Mouse (Mus musculus) limb, embryonic 15.5 days (tissue): ENCODE results near the gene Ubr3. TPM values are rescaled to one million over a fixed set of nuclear protein-coding genes. Genes with fewer than 3 reads are reported as not detected.
"Not testable (repeated sequence)": the region's sequence is repeated elsewhere in the genome, so short reads cannot be mapped to it uniquely, and the experiment has no call there.

Source experiments
- ATAC-seq: fragments of 200-750 bp; cut with Nextera tagmentation; 2 replicates; pipeline ENCODE4 v1.8.0; 2017; ENCODE audit warnings: low read depth, moderate TSS enrichment; ENCODE audit not compliant: insufficient number of reproducible peaks, low FRiP score, low TSS enrichment
- H3K27ac ChIP-seq: fragments of 300-500 bp; sonication (generic); 2 replicates; pipeline ENCODE4 v1.5.1; 2015; ENCODE audit warnings: moderate library complexity, mild to moderate bottlenecking, inconsistent platforms
- H3K27me3 ChIP-seq: fragments of 300-500 bp; sonication (generic); 2 replicates; pipeline ENCODE4 v1.6.1; 2015; ENCODE audit warnings: inconsistent platforms
- H3K36me3 ChIP-seq: fragments of 300-500 bp; sonication (generic); 2 replicates; pipeline ENCODE4 v1.6.1; 2015; ENCODE audit warnings: inconsistent platforms
- H3K4me1 ChIP-seq: fragments of 300-500 bp; sonication (generic); 2 replicates; pipeline ENCODE4 v1.6.1; 2015; ENCODE audit warnings: inconsistent platforms
- H3K4me2 ChIP-seq: fragments of 300-500 bp; sonication (generic); 2 replicates; pipeline ENCODE4 v1.6.1; 2015; ENCODE audit warnings: mild to moderate bottlenecking, inconsistent platforms
- H3K4me3 ChIP-seq: fragments of 300-500 bp; sonication (generic); 2 replicates; pipeline ENCODE4 v1.5.1; 2015; ENCODE audit warnings: mild to moderate bottlenecking, inconsistent platforms
- H3K9ac ChIP-seq: fragments of 300-500 bp; sonication (generic); 2 replicates; pipeline ENCODE4 v1.6.1; 2015; ENCODE audit warnings: inconsistent platforms
- H3K9me3 ChIP-seq: fragments of 300-500 bp; sonication (generic); 2 replicates; pipeline ENCODE4 v1.6.1; 2016; ENCODE audit warnings: inconsistent platforms
- WGBS: fragments of 180-500 bp; shearing (Covaris S2); methylation state at CpG from one replicate; pipeline ENCODE4 v1.1.7; 2015; 5-methylcytosine and 5-hydroxymethylcytosine counted together
- polyA plus RNA-seq: library from polyadenylated mRNA; unstranded; fragments of >200 nt; fragmentation: Nextera tagmentation; extraction: Ambion mirVana; gene quantifications from 2 replicates; pipeline ENCODE4 v1.2.1, GENCODE M21; 2015

The Ubr3 gene
- polyA plus RNA-seq, 1 experiment from 2014 or later = 13.7 TPM

GRCm38 (mm10) chr2:69994082-69994736 is 97.2 kb downstream of the Ubr3 start:
- H3K4me2 ChIP-seq, H3K27me3 ChIP-seq, H3K4me3 ChIP-seq, H3K4me1 ChIP-seq, H3K27ac ChIP-seq, H3K9me3 ChIP-seq, ATAC-seq, H3K9ac ChIP-seq: not testable (repeated sequence)
- 84% methylated on average over 3 of the region's 3 CpGs for WGBS
- peaks cover 42% of the 10 kb centered on the region for H3K36me3 ChIP-seq

GRCm38 (mm10) chr2:69994779-69995178 is 97.7 kb downstream of the Ubr3 start:
- no peak for ATAC-seq
- Histone ChIP-seq H3K9me3 (no peaks in the 10 kb centered on the region), H3K27ac (no peak overlapping the region), H3K4me3 (no peak overlapping the region), H3K4me1 (no peaks in the 10 kb centered on the region), H3K27me3 (no peaks in the 10 kb centered on the region), H3K9ac (no peak overlapping the region), H3K36me3 (peaks cover 36% of the 10 kb centered on the region), H3K4me2 (no peak overlapping the region)
- 51% methylated on average over 2 of the region's 2 CpGs for WGBS

- no peaks in the 10 kb centered on the region for H3K27me3 ChIP-seq
- H3K4me3 ChIP-seq = no peak overlapping the region
- no peak for ATAC-seq
- no peak overlapping the region for H3K9ac ChIP-seq
- no peak overlapping the region for H3K27ac ChIP-seq
- WGBS = 94% methylated on average over 7 of the region's 7 CpGs
- no peak overlapping the region for H3K4me2 ChIP-seq
- H3K36me3 ChIP-seq = peaks cover 25% of the 10 kb centered on the region
- no peaks in the 10 kb centered on the region for H3K9me3 ChIP-seq
- no peaks in the 10 kb centered on the region for H3K4me1 ChIP-seq
Observed at GRCm38 (mm10) chr2:69999097-69999770, 102.2 kb downstream of the Ubr3 start.

GRCm38 (mm10) chr2:70000316-70000715 is 103.3 kb downstream of the Ubr3 start:
- H3K27ac ChIP-seq = no peak overlapping the region
- peaks cover 24% of the 10 kb centered on the region for H3K36me3 ChIP-seq
- ATAC-seq = no peak
- no peak overlapping the region for H3K9ac ChIP-seq
- H3K4me3 ChIP-seq = no peak overlapping the region
- H3K27me3 ChIP-seq = no peaks in the 10 kb centered on the region
- H3K4me2 ChIP-seq = no peak overlapping the region
- WGBS = 91% methylated on average over 6 of the region's 6 CpGs
- H3K4me1 ChIP-seq = no peaks in the 10 kb centered on the region
- H3K9me3 ChIP-seq = no peaks in the 10 kb centered on the region

GRCm38 (mm10) chr2:70006492-70006891 is 109.4 kb downstream of the Ubr3 start:
- no peak for ATAC-seq
- 91% methylated on average over 2 of the region's 2 CpGs for WGBS
- Histone ChIP-seq H3K4me2 (no peak overlapping the region), H3K4me1 (no peaks in the 10 kb centered on the region), H3K4me3 (no peak overlapping the region), H3K36me3 (peaks cover 17% of the 10 kb centered on the region), H3K27ac (no peak overlapping the region), H3K9ac (no peak overlapping the region), H3K27me3 (no peaks in the 10 kb centered on the region), H3K9me3 (no peaks in the 10 kb centered on the region)

GRCm38 (mm10) chr2:70012941-70013340 is 115.9 kb downstream of the Ubr3 start:
- H3K4me2 ChIP-seq = no peak overlapping the region
- no peaks in the 10 kb centered on the region for H3K9me3 ChIP-seq
- no peak overlapping the region for H3K9ac ChIP-seq
- H3K36me3 ChIP-seq = peaks cover 44% of the 10 kb centered on the region
- H3K4me1 ChIP-seq = 0 out of 2 replicates have a peak, but pooled peaks cover 2% of the 10 kb centered on the region
- no peak overlapping the region for H3K27ac ChIP-seq
- WGBS = 95% methylated on average over 8 of the region's 8 CpGs
- ATAC-seq = no peak
- no peaks in the 10 kb centered on the region for H3K27me3 ChIP-seq
- H3K4me3 ChIP-seq = no peak overlapping the region

GRCm38 (mm10) chr2:70018236-70018635 is 121.2 kb downstream of the Ubr3 start:
- Histone ChIP-seq H3K4me1 (0 out of 2 replicates have a peak, but pooled peaks cover 6% of the 10 kb centered on the region), H3K4me2 (no peak overlapping the region), H3K27ac (no peak overlapping the region), H3K9ac (no peak overlapping the region), H3K27me3 (no peaks in the 10 kb centered on the region), H3K4me3 (no peak overlapping the region), H3K36me3 (peaks cover 64% of the 10 kb centered on the region), H3K9me3 (no peaks in the 10 kb centered on the region)
- ATAC-seq = no peak
- 48% methylated on average over 6 of the region's 6 CpGs for WGBS

- H3K27ac ChIP-seq = no peak overlapping the region
- 88% methylated on average over 2 of the region's 2 CpGs for WGBS
- ATAC-seq = no peak
- H3K9ac ChIP-seq = no peak overlapping the region
- H3K4me3 ChIP-seq = no peak overlapping the region
- H3K36me3 ChIP-seq = peaks cover 35% of the 10 kb centered on the region
- H3K27me3 ChIP-seq = no peaks in the 10 kb centered on the region
- no peak overlapping the region for H3K4me2 ChIP-seq
- H3K9me3 ChIP-seq = no peaks in the 10 kb centered on the region
- no peaks in the 10 kb centered on the region for H3K4me1 ChIP-seq
Observed at GRCm38 (mm10) chr2:70024454-70024853, 127.4 kb downstream of the Ubr3 start.

GRCm38 (mm10) chr2:70025711-70026110 is 128.7 kb downstream of the Ubr3 start:
- Histone ChIP-seq H3K4me2 (no peak overlapping the region), H3K9me3 (no peaks in the 10 kb centered on the region), H3K27ac (no peak overlapping the region), H3K27me3 (no peaks in the 10 kb centered on the region), H3K4me3 (no peak overlapping the region), H3K36me3 (peaks cover 31% of the 10 kb centered on the region), H3K4me1 (no peaks in the 10 kb centered on the region), H3K9ac (no peak overlapping the region)
- ATAC-seq = no peak
- WGBS = 90% methylated on average over 5 of the region's 5 CpGs

GRCm38 (mm10) chr2:70031472-70031871 is 134.4 kb downstream of the Ubr3 start:
- no peaks in the 10 kb centered on the region for H3K4me1 ChIP-seq
- H3K4me3 ChIP-seq = no peak overlapping the region
- no peak overlapping the region for H3K4me2 ChIP-seq
- no peaks in the 10 kb centered on the region for H3K36me3 ChIP-seq
- no peak for ATAC-seq
- H3K9me3 ChIP-seq = no peaks in the 10 kb centered on the region
- WGBS = 86% methylated on average over 2 of the region's 2 CpGs
- no peak overlapping the region for H3K27ac ChIP-seq
- no peak overlapping the region for H3K9ac ChIP-seq
- H3K27me3 ChIP-seq = no peaks in the 10 kb centered on the region

- H3K9me3 ChIP-seq = no peaks in the 10 kb centered on the region
- no peaks in the 10 kb centered on the region for H3K4me1 ChIP-seq
- H3K27ac ChIP-seq = no peak overlapping the region
- no peak overlapping the region for H3K4me2 ChIP-seq
- no peaks in the 10 kb centered on the region for H3K27me3 ChIP-seq
- 65% methylated on average over 5 of the region's 5 CpGs for whole genome bisulfite sequencing
- no peak for ATAC-seq
- H3K9ac ChIP-seq = no peak overlapping the region
- no peaks in the 10 kb centered on the region for H3K36me3 ChIP-seq
- no peak overlapping the region for H3K4me3 ChIP-seq
Observed at GRCm38 (mm10) chr2:70034895-70035294, 137.8 kb downstream of the Ubr3 start.

- Histone ChIP-seq H3K27ac (no peak overlapping the region), H3K36me3 (no peaks in the 10 kb centered on the region), H3K4me3 (no peak overlapping the region), H3K27me3 (no peaks in the 10 kb centered on the region), H3K4me2 (no peak overlapping the region), H3K4me1 (no peaks in the 10 kb centered on the region), H3K9me3 (no peaks in the 10 kb centered on the region), H3K9ac (no peak overlapping the region)
- ATAC-seq = no peak
- WGBS = 65% methylated on average over 1 of the region's 1 CpGs
Observed at GRCm38 (mm10) chr2:70035358-70035757, 138.3 kb downstream of the Ubr3 start.
